ENCODE assay signal across 10 mouse cellular contexts in the genomic region with DNA sequence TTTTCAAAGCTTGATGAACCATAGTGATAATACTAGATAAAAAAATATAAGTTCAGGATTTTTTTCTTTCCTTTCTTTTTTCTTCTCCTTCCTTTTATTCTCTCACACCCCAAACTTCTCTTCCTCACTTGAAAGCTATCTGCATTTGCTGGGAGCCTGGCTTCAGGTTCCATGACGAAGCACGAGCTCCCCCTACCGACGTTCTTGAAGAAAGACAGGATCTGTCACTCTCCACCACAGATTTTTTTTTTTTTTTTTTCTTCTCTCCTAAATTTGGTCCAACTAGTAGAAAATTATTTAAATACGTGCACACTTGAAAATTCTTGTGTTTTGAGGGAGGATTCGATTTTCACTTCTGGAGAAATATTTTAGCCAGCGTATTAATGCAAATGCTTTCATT.
DNase-seq lines count a peak whose midpoint lies in the region; ATAC-seq and TF ChIP-seq lines count a peak whose summit lies in the region.
"Had no signal": no experiment of that assay in that cellular context is flagged by ENCODE, and none has a peak within 500 bp of the region (broad histone marks: within the 10 kb centered on the region; RNA-seq: fewer than 3 reads in every experiment).

No protein-coding gene starts in this region.

- no peaks in the 10 kb centered on the region for H3K36me3 ChIP-seq in heart, adult 2 months (ENCODE audit: control insufficient read depth, insufficient read depth, low read length)
- no peaks in the 10 kb centered on the region for H3K36me3 ChIP-seq in forebrain, embryonic 14.5 days (ENCODE audit: control insufficient read depth, insufficient read depth, low read length)
- H3K36me3 ChIP-seq in liver, postnatal 0 days (replicated peaks; ENCODE audit: insufficient read depth, low read length) = no peaks in the 10 kb centered on the region
- H3K36me3 ChIP-seq in splenic B cell, adult 2 months (ENCODE audit: control insufficient read depth, insufficient read depth, low read length, poor library complexity, severe bottlenecking) = no peaks in the 10 kb centered on the region
- H3K36me3 ChIP-seq: embryonic facial prominence, embryonic 12.5 days; lung, embryonic 15.5 days had no signal

- intact Hi-C loops in heart, adult 2 months (cut with DNase I) = loop anchor here (5.0 kb wide), 1 partner anchor 1275 kb away; no protein-coding TSS in a partner anchor

- peak in 1 of 2 experiments; percentile 25 for DNase-seq in heart, adult 2 months
- DNase-seq in heart, adult 9 months (ENCODE audit: low spot score in 2 of 2) = no peak
- peak; percentile 11 for DNase-seq in ovary, postnatal 36 days (ENCODE audit: low spot score)
- no peak for DNase-seq in ovary, adult 18-20 months (ENCODE audit: low spot score)
- peak; percentile 32 for DNase-seq in c-Kit-positive CD71-negative TER-119-negative erythroid progenitor cells, embryonic 14.5 days (ENCODE audit: low read depth)
- DNase-seq in forebrain, embryonic 14.5 days (ENCODE audit: low spot score) = peak; percentile 80
- peak; percentile 51 for DNase-seq in liver, postnatal 0 days
- peak; percentile 66 for DNase-seq in splenic B cell, adult 2 months (ENCODE audit: low read depth, low spot score)

- no peak for TF ChIP-seq EP300 in heart, adult 2 months (IDR thresholded peaks at IDR 0.05; ENCODE audit: insufficient read depth, low read depth, low read length)
- TF ChIP-seq EP300 in liver, postnatal 0 days (IDR thresholded peaks at IDR 0.05; ENCODE audit: low read depth) = no peak

- no peak overlapping the region for H3K27ac ChIP-seq in heart, adult 2 months
- H3K27ac ChIP-seq in forebrain, embryonic 14.5 days (ENCODE audit: low read depth, low read length) = no peak overlapping the region
- no peak overlapping the region for H3K27ac ChIP-seq in liver, postnatal 0 days (ENCODE audit: low read depth)
- H3K27ac ChIP-seq: embryonic facial prominence, embryonic 12.5 days; lung, embryonic 15.5 days had no signal

- no peaks in the 10 kb centered on the region for H3K27me3 ChIP-seq in heart, adult 2 months (ENCODE audit: control insufficient read depth, insufficient read depth, low read length)
- no peaks in the 10 kb centered on the region for H3K27me3 ChIP-seq in forebrain, embryonic 14.5 days (replicated peaks; ENCODE audit: control insufficient read depth, insufficient read depth, low read length)
- no peaks in the 10 kb centered on the region for H3K27me3 ChIP-seq in liver, postnatal 0 days (ENCODE audit: insufficient read depth, low read length)
- no peaks in the 10 kb centered on the region for H3K27me3 ChIP-seq in splenic B cell, adult 2 months (ENCODE audit: control insufficient read depth, insufficient read depth, low read length, poor library complexity, severe bottlenecking)
- H3K27me3 ChIP-seq: embryonic facial prominence, embryonic 12.5 days; lung, embryonic 15.5 days had no signal

- no peak for TF ChIP-seq POLR2A in heart, adult 2 months (IDR thresholded peaks at IDR 0.05; ENCODE audit: insufficient read depth, low read depth, low read length)

- no peaks in the 10 kb centered on the region for H3K9me3 ChIP-seq in forebrain, embryonic 14.5 days (replicated peaks; ENCODE audit: control insufficient read depth, low read length)
- H3K9me3 ChIP-seq in liver, postnatal 0 days (ENCODE audit: low read length) = no peaks in the 10 kb centered on the region
- H3K9me3 ChIP-seq: embryonic facial prominence, embryonic 12.5 days; lung, embryonic 15.5 days had no signal

- no peaks in the 10 kb centered on the region for H3K79me2 ChIP-seq in heart, adult 2 months (replicated peaks; ENCODE audit: control insufficient read depth, insufficient read depth, low read length)

- H3K9ac ChIP-seq in heart, adult 2 months (ENCODE audit: low read depth, low read length) = no peak overlapping the region
- no peak overlapping the region for H3K9ac ChIP-seq in forebrain, embryonic 14.5 days (ENCODE audit: low read length)
- H3K9ac ChIP-seq in liver, postnatal 0 days (replicated peaks) = no peak overlapping the region
- H3K9ac ChIP-seq: embryonic facial prominence, embryonic 12.5 days; lung, embryonic 15.5 days had no signal

- WGBS in heart, adult 2 months = 4% methylated on average over 7 of the region's 7 CpGs
- WGBS in forebrain, embryonic 14.5 days = 4% methylated on average over 7 of the region's 7 CpGs
- 6% methylated on average over 7 of the region's 7 CpGs for WGBS in liver, postnatal 0 days (ENCODE audit: insufficient replicate concordance)

- no peak overlapping the region for H3K4me2 ChIP-seq in forebrain, embryonic 14.5 days (ENCODE audit: low read length)
- H3K4me2 ChIP-seq in liver, postnatal 0 days (ENCODE audit: low read depth, low read length) = no peak overlapping the region
- H3K4me2 ChIP-seq: embryonic facial prominence, embryonic 12.5 days; lung, embryonic 15.5 days had no signal

- peak; percentile 83 for TF ChIP-seq CTCF in heart, adult 2 months (IDR thresholded peaks at IDR 0.05)
- TF ChIP-seq CTCF in liver, postnatal 0 days (IDR thresholded peaks at IDR 0.05; ENCODE audit: low read depth) = peak; percentile 62

- no peaks in the 10 kb centered on the region for H3K4me1 ChIP-seq in heart, adult 2 months (ENCODE audit: control insufficient read depth, insufficient read depth, low read length)
- no peaks in the 10 kb centered on the region for H3K4me1 ChIP-seq in forebrain, embryonic 14.5 days (ENCODE audit: control insufficient read depth, insufficient read depth, low read length)
- no peaks in the 10 kb centered on the region for H3K4me1 ChIP-seq in liver, postnatal 0 days (ENCODE audit: insufficient read depth)
- H3K4me1 ChIP-seq: embryonic facial prominence, embryonic 12.5 days; lung, embryonic 15.5 days had no signal

- no peak overlapping the region for H3K4me3 ChIP-seq in heart, adult 2 months
- H3K4me3 ChIP-seq in forebrain, embryonic 14.5 days (ENCODE audit: low read depth, low read length) = no peak overlapping the region
- H3K4me3 ChIP-seq in liver, postnatal 0 days (ENCODE audit: low read depth, low read length) = no peak overlapping the region
- H3K4me3 ChIP-seq: embryonic facial prominence, embryonic 12.5 days; lung, embryonic 15.5 days had no signal

- peak; percentile 47; the same call in 1 of the 2 replicates for ATAC-seq in forebrain, embryonic 14.5 days
- no peak for ATAC-seq in liver, postnatal 0 days

Comparison
In these comparisons a context has a peak if more than half of its experiments do, and no peak if none do; other contexts are left out.
1. DNase-seq: peak in ovary, postnatal 36 days (single experiment), c-Kit-positive CD71-negative TER-119-negative erythroid progenitor cells, embryonic 14.5 days (single experiment), forebrain, embryonic 14.5 days (single experiment), liver, postnatal 0 days (single experiment) and splenic B cell, adult 2 months (single experiment); none in heart, adult 9 months (0 of 2) and ovary, adult 18-20 months (single experiment).